Mouse (Mus musculus): ENCODE measurements around the gene Ube2o. TPM values are rescaled to one million over a fixed set of nuclear protein-coding genes. Genes with fewer than 3 reads are reported as not detected.

The Ube2o gene
- polyA plus RNA-seq, 1 experiment from 2014 or later, result 23.5 TPM

DNA sequence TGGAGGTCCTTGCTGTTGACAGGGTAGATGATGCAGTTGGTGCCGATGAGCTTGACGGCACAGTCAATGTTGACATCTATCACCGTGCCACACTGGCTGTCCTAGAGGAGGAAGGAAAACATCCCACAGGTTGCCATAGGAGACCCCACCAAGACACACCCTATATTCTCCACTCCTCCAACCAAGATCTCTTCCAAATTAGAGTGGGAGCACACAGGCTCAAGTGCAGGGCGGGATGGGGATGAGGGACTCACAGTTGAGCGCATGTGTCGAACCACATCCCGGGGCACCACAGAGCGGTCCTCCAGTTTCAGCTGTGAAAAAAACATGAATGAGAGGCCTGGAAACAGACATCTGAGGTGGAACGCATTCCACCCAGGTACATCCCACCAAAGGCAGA lies 32.5 kb downstream of the Ube2o start:
- Histone ChIP-seq H3K27ac (ENCODE audit: low read depth, low read length) (no peak overlapping the region), H3K4me2 (ENCODE audit: low read depth, low read length, severe bottlenecking) (no peak overlapping the region), H3K4me1 (replicated peaks; ENCODE audit: control insufficient read depth, insufficient read depth, low read length) (no peaks in the 10 kb centered on the region), H3K9me3 (ENCODE audit: control insufficient read depth, low read length) (no peaks in the 10 kb centered on the region), H3K27me3 (ENCODE audit: control insufficient read depth, insufficient read depth, low read length) (no peaks in the 10 kb centered on the region), H3K9ac (ENCODE audit: low read length) (no peak overlapping the region), H3K36me3 (ENCODE audit: control insufficient read depth, insufficient read depth, low read length) (no peaks in the 10 kb centered on the region; the same call in 1 of the 2 replicates), H3K4me3 (ENCODE audit: low read depth, low read length) (no peak overlapping the region)
- DNase-seq (ENCODE audit: low spot score) (no peak), ATAC-seq (replicated peaks; ENCODE audit: low FRiP score) (no peak)
- WGBS, result 96% methylated on average over 9 of the region's 9 CpGs

DNA sequence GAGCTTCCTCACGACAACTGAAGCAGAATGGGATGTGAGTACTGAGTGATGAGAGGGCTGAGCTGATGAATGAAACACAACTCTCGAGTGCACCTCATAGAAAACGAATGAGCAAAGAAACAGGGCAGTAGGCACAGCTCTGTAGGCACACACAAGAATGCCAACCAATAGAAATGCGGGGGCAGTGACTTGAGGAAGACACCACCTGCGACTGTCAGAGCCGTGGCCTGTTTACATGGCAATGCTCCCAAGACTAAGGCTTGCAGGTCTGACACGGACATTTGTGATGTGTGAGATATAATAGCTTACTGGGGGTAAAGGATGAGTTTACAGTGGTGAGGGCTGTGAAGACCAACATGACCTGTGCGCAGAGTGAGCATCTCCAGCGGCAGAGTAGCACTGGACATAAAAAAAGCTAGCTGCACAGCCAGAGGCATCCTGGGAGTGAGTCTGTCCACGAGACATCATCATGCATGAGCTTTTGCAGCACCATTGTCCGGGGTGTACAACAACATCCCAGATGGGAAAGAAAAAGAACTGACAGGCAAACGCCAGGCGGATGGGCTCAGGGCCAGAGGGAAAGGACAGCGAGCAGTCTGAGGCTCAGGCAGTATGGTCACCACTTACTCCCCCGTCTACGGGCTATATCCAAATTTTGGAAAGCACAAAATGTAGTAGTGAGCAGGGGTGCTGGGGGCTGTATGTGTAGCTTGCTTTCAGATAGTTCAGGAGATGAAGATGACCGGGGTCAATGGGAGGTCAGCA lies 33.8 kb downstream of the Ube2o start:
- no peak overlapping the region for H3K4me2 ChIP-seq (ENCODE audit: low read depth, low read length, severe bottlenecking)
- H3K9ac ChIP-seq (ENCODE audit: low read length), result no peak overlapping the region
- H3K36me3 ChIP-seq (ENCODE audit: control insufficient read depth, insufficient read depth, low read length), result no peaks in the 10 kb centered on the region; the same call in 1 of the 2 replicates
- H3K4me1 ChIP-seq (replicated peaks; ENCODE audit: control insufficient read depth, insufficient read depth, low read length), result no peaks in the 10 kb centered on the region
- H3K4me3 ChIP-seq (ENCODE audit: low read depth, low read length), result no peak overlapping the region
- H3K9me3 ChIP-seq (ENCODE audit: control insufficient read depth, low read length), result no peaks in the 10 kb centered on the region
- WGBS, result 88% methylated on average over 17 of the region's 17 CpGs
- H3K27ac ChIP-seq (ENCODE audit: low read depth, low read length), result no peak overlapping the region
- ATAC-seq (replicated peaks; ENCODE audit: low FRiP score), result no peak
- no peaks in the 10 kb centered on the region for H3K27me3 ChIP-seq (ENCODE audit: control insufficient read depth, insufficient read depth, low read length)
- no peak for DNase-seq (ENCODE audit: low spot score)

DNA sequence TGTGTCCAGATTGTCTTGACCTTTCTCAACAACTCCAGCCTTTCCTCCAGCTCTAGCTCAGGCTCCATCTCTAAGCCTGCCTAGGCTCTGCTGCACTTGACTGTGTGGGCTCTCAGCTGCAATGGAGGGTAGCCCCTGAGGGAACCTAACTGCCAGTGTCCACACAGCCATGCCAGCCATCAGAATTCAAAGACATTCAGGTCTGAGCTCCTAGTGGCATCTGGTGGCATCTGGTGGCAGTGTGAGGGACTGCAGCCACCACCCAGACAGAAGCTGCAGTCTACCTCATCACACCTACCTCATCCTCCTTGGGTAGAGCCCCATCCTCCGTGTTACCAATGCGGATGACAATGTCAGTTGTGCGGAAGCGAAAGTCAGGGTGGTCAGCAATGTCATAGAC lies 38.1 kb downstream of the Ube2o start:
- DNase-seq (ENCODE audit: low spot score) (no peak), ATAC-seq (replicated peaks; ENCODE audit: low FRiP score) (no peak)
- WGBS, result 87% methylated on average over 4 of the region's 4 CpGs
- H3K36me3 ChIP-seq (ENCODE audit: control insufficient read depth, insufficient read depth, low read length), result peaks cover 8% of the 10 kb centered on the region; the same call in 1 of the 2 replicates
- H3K27ac ChIP-seq (ENCODE audit: low read depth, low read length), result no peak overlapping the region
- H3K27me3 ChIP-seq (ENCODE audit: control insufficient read depth, insufficient read depth, low read length), result no peaks in the 10 kb centered on the region
- no peaks in the 10 kb centered on the region for H3K9me3 ChIP-seq (ENCODE audit: control insufficient read depth, low read length)
- no peak overlapping the region for H3K9ac ChIP-seq (ENCODE audit: low read length)
- no peaks in the 10 kb centered on the region for H3K4me1 ChIP-seq (replicated peaks; ENCODE audit: control insufficient read depth, insufficient read depth, low read length)
- no peak overlapping the region for H3K4me3 ChIP-seq (ENCODE audit: low read depth, low read length)
- no peak overlapping the region for H3K4me2 ChIP-seq (ENCODE audit: low read depth, low read length, severe bottlenecking)

DNA sequence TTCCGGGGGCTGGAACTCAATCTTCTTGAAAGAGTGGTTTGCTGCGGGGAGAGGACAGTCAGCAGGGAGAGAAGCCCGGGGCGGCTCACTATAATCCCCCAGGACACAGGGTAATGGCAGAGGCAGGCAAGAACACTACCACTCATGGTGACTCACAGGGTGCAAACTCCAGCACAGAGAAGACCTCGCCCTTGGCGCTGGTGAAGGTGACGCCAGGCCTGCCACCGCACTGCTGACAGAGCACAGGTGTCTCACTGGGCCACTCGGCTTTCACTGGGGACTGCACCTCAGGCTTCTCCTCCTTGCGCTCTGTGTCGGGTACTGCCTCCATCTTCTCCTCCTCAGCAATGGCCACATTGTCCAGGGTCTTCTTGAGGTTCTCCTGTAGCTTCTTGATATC lies 40.1 kb downstream of the Ube2o start:
- Histone ChIP-seq H3K36me3 (ENCODE audit: control insufficient read depth, insufficient read depth, low read length) (peaks cover 8% of the 10 kb centered on the region; the same call in 1 of the 2 replicates), H3K27me3 (ENCODE audit: control insufficient read depth, insufficient read depth, low read length) (no peaks in the 10 kb centered on the region), H3K27ac (ENCODE audit: low read depth, low read length) (no peak overlapping the region), H3K4me3 (ENCODE audit: low read depth, low read length) (no peak overlapping the region), H3K9ac (ENCODE audit: low read length) (no peak overlapping the region), H3K4me1 (replicated peaks; ENCODE audit: control insufficient read depth, insufficient read depth, low read length) (no peaks in the 10 kb centered on the region), H3K9me3 (ENCODE audit: control insufficient read depth, low read length) (no peaks in the 10 kb centered on the region), H3K4me2 (ENCODE audit: low read depth, low read length, severe bottlenecking) (no peak overlapping the region)
- ATAC-seq (replicated peaks; ENCODE audit: low FRiP score), result no peak
- DNase-seq (ENCODE audit: low spot score), result no peak
- 95% methylated on average over 11 of the region's 11 CpGs for WGBS

DNA sequence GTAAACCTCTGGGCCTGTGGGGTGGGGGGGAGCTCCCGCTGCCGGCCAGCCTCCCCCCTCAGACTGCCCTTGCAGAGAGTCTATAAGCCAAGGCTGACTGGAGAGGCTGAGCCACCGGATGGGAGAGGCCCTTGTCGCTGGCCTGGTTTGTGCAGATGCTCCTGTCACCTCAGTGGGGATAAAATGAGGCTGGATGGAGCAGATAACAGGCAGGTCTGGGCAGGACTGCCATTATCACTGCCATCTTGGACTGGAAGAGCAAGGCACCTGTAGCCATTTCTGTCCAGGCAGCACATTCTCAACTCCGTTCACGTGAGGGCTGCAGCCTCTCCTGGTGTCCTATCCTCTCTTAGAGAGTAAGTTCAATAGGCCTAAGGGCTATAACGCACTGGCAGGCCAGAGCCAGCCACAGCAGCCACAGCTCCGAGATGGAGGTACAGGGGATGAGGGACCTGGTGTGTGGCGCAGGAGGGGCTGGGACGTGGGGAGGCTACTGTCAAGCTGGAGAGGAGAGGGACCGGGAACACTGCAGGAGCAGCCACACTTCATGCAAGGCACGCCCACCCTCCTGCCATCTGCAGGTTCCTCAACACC lies 43.0 kb downstream of the Ube2o start:
- peaks cover 8% of the 10 kb centered on the region; the same call in 1 of the 2 replicates for H3K36me3 ChIP-seq (ENCODE audit: control insufficient read depth, insufficient read depth, low read length)
- no peak overlapping the region for H3K4me2 ChIP-seq (ENCODE audit: low read depth, low read length, severe bottlenecking)
- 84% methylated on average over 12 of the region's 12 CpGs for WGBS
- H3K27ac ChIP-seq (ENCODE audit: low read depth, low read length), result no peak overlapping the region
- H3K9ac ChIP-seq (ENCODE audit: low read length), result no peak overlapping the region
- no peaks in the 10 kb centered on the region for H3K9me3 ChIP-seq (ENCODE audit: control insufficient read depth, low read length)
- ATAC-seq (replicated peaks; ENCODE audit: low FRiP score), result no peak
- H3K4me3 ChIP-seq (ENCODE audit: low read depth, low read length), result no peak overlapping the region
- peaks cover 11% of the 10 kb centered on the region for H3K27me3 ChIP-seq (ENCODE audit: control insufficient read depth, insufficient read depth, low read length)
- DNase-seq (ENCODE audit: low spot score), result no peak
- peaks cover 6% of the 10 kb centered on the region for H3K4me1 ChIP-seq (replicated peaks; ENCODE audit: control insufficient read depth, insufficient read depth, low read length)

DNA sequence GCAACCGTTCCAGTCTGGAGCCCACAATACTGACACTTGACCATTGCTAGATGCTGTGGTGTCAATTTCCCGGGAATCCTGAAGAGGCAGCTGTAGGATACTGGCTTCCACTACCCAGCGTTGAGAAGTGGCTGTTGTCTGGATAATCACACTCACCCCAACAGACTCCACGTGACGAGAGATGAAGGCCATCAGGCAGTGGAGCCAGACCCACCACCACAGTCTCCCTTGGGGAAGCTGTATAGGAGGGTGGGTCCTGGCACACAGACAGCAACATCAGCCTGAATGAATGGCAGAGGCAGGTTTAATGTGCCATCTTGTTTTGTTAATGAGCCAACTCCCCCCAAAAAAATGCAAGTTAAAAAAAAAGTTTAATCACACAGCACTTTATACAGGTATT lies 43.9 kb downstream of the Ube2o start:
- Histone ChIP-seq H3K9ac (ENCODE audit: low read length) (no peak overlapping the region), H3K4me2 (ENCODE audit: low read depth, low read length, severe bottlenecking) (no peak overlapping the region), H3K36me3 (ENCODE audit: control insufficient read depth, insufficient read depth, low read length) (peaks cover 8% of the 10 kb centered on the region; the same call in 1 of the 2 replicates), H3K4me3 (ENCODE audit: low read depth, low read length) (no peak overlapping the region), H3K27ac (ENCODE audit: low read depth, low read length) (no peak overlapping the region), H3K9me3 (ENCODE audit: control insufficient read depth, low read length) (no peaks in the 10 kb centered on the region), H3K27me3 (ENCODE audit: control insufficient read depth, insufficient read depth, low read length) (peaks cover 20% of the 10 kb centered on the region), H3K4me1 (replicated peaks; ENCODE audit: control insufficient read depth, insufficient read depth, low read length) (peaks cover 14% of the 10 kb centered on the region)
- WGBS, result 83% methylated on average over 5 of the region's 5 CpGs
- ATAC-seq (replicated peaks; ENCODE audit: low FRiP score), result no peak
- no peak for DNase-seq (ENCODE audit: low spot score)

DNA sequence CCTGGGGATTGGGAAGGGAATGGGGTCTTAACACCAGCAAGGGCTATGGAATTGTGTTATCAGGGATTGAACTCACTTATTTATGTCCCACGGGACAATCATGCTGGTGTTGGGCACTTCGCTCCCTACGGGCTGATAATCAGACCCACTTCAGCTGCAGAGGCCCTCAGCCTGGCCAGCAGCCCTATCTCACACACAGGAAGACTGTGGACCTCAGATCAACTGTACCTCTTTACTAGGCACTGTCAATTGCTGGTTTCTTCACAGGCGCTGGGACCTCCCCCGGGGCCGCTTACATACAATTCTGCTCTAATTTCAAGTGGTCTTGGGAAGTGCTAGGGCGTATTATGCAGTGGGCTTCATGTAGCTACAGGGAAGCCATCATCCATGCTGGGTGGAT lies 44.6 kb downstream of the Ube2o start:
- Histone ChIP-seq H3K27me3 (ENCODE audit: control insufficient read depth, insufficient read depth, low read length) (peaks cover 27% of the 10 kb centered on the region), H3K4me1 (replicated peaks; ENCODE audit: control insufficient read depth, insufficient read depth, low read length) (peaks cover 20% of the 10 kb centered on the region), H3K9me3 (ENCODE audit: control insufficient read depth, low read length) (no peaks in the 10 kb centered on the region), H3K27ac (ENCODE audit: low read depth, low read length) (no peak overlapping the region), H3K9ac (ENCODE audit: low read length) (no peak overlapping the region), H3K36me3 (ENCODE audit: control insufficient read depth, insufficient read depth, low read length) (peaks cover 8% of the 10 kb centered on the region; the same call in 1 of the 2 replicates), H3K4me3 (ENCODE audit: low read depth, low read length) (no peak overlapping the region), H3K4me2 (ENCODE audit: low read depth, low read length, severe bottlenecking) (no peak overlapping the region)
- 94% methylated on average over 7 of the region's 7 CpGs for WGBS
- no peak for DNase-seq (ENCODE audit: low spot score)
- ATAC-seq (replicated peaks; ENCODE audit: low FRiP score), result no peak

DNA sequence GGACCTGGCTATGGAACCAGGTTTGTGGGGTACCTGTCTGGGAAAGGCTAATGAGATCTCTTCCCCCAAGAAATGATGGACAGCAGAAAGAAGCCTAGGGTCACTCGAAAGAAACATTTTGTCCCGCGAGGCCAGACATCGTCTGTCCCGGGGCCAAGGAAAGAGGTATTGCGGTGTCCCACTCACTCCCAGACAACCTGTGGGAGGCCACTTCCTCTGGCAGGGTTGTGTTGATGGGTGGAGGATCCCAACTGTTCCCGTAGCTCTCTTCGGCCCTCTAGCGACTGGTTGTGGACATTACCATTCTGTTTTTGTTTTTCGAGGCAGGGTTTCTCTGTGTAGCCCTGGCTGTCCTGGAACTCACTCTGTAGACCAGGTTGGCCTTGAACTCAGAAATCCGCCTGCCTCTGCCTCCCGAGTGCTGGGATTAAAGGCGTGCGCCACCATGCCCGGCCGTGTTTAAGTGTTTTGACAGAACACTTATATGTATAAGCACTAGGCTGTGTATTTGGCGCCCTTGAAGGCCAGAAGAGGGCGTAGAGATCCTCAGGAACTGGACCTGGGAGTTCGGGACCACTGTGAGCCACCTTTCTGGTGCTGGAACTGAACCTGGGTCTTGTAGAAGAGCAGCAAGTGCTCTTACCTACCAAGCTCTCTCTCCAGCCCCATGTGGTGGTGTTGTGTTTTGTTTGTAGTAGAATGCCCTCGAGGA lies 46.9 kb downstream of the Ube2o start:
- Histone ChIP-seq H3K4me3 (ENCODE audit: low read depth, low read length) (peak overlapping the region; percentile 43), H3K27ac (ENCODE audit: low read depth, low read length) (no peak overlapping the region), H3K36me3 (ENCODE audit: control insufficient read depth, insufficient read depth, low read length) (no peaks in the 10 kb centered on the region), H3K9ac (ENCODE audit: low read length) (no peak overlapping the region), H3K9me3 (ENCODE audit: control insufficient read depth, low read length) (no peaks in the 10 kb centered on the region), H3K27me3 (ENCODE audit: control insufficient read depth, insufficient read depth, low read length) (peaks cover 43% of the 10 kb centered on the region), H3K4me2 (ENCODE audit: low read depth, low read length, severe bottlenecking) (peak overlapping the region; percentile 94), H3K4me1 (replicated peaks; ENCODE audit: control insufficient read depth, insufficient read depth, low read length) (peaks cover 30% of the 10 kb centered on the region)
- WGBS, result 18% methylated on average over 20 of the region's 20 CpGs
- peak; percentile 83 for DNase-seq (ENCODE audit: low spot score)
- no peak; the same call in 1 of the 2 replicates for ATAC-seq (replicated peaks; ENCODE audit: low FRiP score)

All from forebrain, embryonic 11.5 days (tissue).